Mouse (Mus musculus): ENCODE data around the gene Srgap2. TPM values are rescaled to one million over a fixed set of nuclear protein-coding genes. Genes with fewer than 3 reads are reported as not detected.

Gene Srgap2
- polyA plus RNA-seq, 1 experiment from 2014 or later: 16.9 TPM

- no peaks in the 10 kb centered on the region for H3K27me3 ChIP-seq
- H3K27ac ChIP-seq: no peak overlapping the region
- H3K4me2 ChIP-seq (replicated peaks): no peak overlapping the region
- no peak overlapping the region for H3K4me3 ChIP-seq
- no peaks in the 10 kb centered on the region for H3K9me3 ChIP-seq (replicated peaks)
- ATAC-seq (ENCODE audit: low FRiP score): no peak
- no peaks in the 10 kb centered on the region; the same call in 1 of the 2 replicates for H3K4me1 ChIP-seq
- no peak overlapping the region for H3K9ac ChIP-seq
- no peaks in the 10 kb centered on the region for H3K36me3 ChIP-seq
- 67% methylated on average over 4 of the region's 4 CpGs for WGBS
These were observed 106.5 kb downstream of the Srgap2 start for GRCm38 (mm10) chr1:131420660-131421059.

- H3K9me3 ChIP-seq (replicated peaks): no peaks in the 10 kb centered on the region
- no peaks in the 10 kb centered on the region for H3K36me3 ChIP-seq
- 68% methylated on average over 3 of the region's 3 CpGs for WGBS
- H3K27ac ChIP-seq: no peak overlapping the region
- ATAC-seq (ENCODE audit: low FRiP score): no peak
- no peak overlapping the region for H3K4me2 ChIP-seq (replicated peaks)
- no peaks in the 10 kb centered on the region for H3K27me3 ChIP-seq
- H3K4me1 ChIP-seq: no peaks in the 10 kb centered on the region; the same call in 1 of the 2 replicates
- H3K4me3 ChIP-seq: no peak overlapping the region
- H3K9ac ChIP-seq: no peak overlapping the region
These were observed 107.8 kb downstream of the Srgap2 start for GRCm38 (mm10) chr1:131419307-131419706.

- Histone ChIP-seq H3K9ac (no peak overlapping the region), H3K4me3 (no peak overlapping the region), H3K9me3 (replicated peaks) (no peaks in the 10 kb centered on the region), H3K4me1 (no peaks in the 10 kb centered on the region; the same call in 1 of the 2 replicates), H3K27me3 (no peaks in the 10 kb centered on the region), H3K27ac (peak overlapping the region; percentile 37; the same call in 1 of the 2 replicates), H3K4me2 (replicated peaks) (no peak overlapping the region), H3K36me3 (no peaks in the 10 kb centered on the region)
- WGBS: 74% methylated on average over 5 of the region's 5 CpGs
- no peak for ATAC-seq (ENCODE audit: low FRiP score)
These were observed 109.1 kb downstream of the Srgap2 start for GRCm38 (mm10) chr1:131417821-131418660.

GRCm38 (mm10) chr1:131417059-131417750, 109.9 kb downstream of the Srgap2 start:
- H3K9ac ChIP-seq: no peak overlapping the region
- no peak overlapping the region for H3K4me2 ChIP-seq (replicated peaks)
- H3K9me3 ChIP-seq (replicated peaks): no peaks in the 10 kb centered on the region
- 70% methylated on average over 5 of the region's 5 CpGs for WGBS
- no peaks in the 10 kb centered on the region for H3K36me3 ChIP-seq
- H3K27ac ChIP-seq: peak overlapping the region; percentile 14; the same call in 1 of the 2 replicates
- H3K4me1 ChIP-seq: no peaks in the 10 kb centered on the region; the same call in 1 of the 2 replicates
- H3K4me3 ChIP-seq: no peak overlapping the region
- H3K27me3 ChIP-seq: no peaks in the 10 kb centered on the region
- no peak for ATAC-seq (ENCODE audit: low FRiP score)

GRCm38 (mm10) chr1:131403567-131403966, 123.6 kb downstream of the Srgap2 start:
- WGBS: 77% methylated on average over 3 of the region's 3 CpGs
- no peak for ATAC-seq (ENCODE audit: low FRiP score)
- no peak overlapping the region for H3K4me2 ChIP-seq (replicated peaks)

GRCm38 (mm10) chr1:131400844-131401243, 126.3 kb downstream of the Srgap2 start:
- H3K27me3 ChIP-seq: no peaks in the 10 kb centered on the region
- H3K4me3 ChIP-seq: no peak overlapping the region
- 79% methylated on average over 3 of the region's 3 CpGs for WGBS
- H3K9me3 ChIP-seq (replicated peaks): no peaks in the 10 kb centered on the region
- no peak overlapping the region for H3K9ac ChIP-seq
- H3K36me3 ChIP-seq: no peaks in the 10 kb centered on the region
- ATAC-seq (ENCODE audit: low FRiP score): no peak
- no peak overlapping the region for H3K4me2 ChIP-seq (replicated peaks)
- H3K27ac ChIP-seq: no peak overlapping the region
- H3K4me1 ChIP-seq: no peaks in the 10 kb centered on the region

More at GRCm38 (mm10) chr1:131403567-131403966, 123.6 kb downstream of the Srgap2 start:
- H3K9me3 ChIP-seq (replicated peaks): no peaks in the 10 kb centered on the region
- H3K9ac ChIP-seq: no peak overlapping the region
- H3K27ac ChIP-seq: no peak overlapping the region
- H3K4me1 ChIP-seq: no peaks in the 10 kb centered on the region
- H3K36me3 ChIP-seq: no peaks in the 10 kb centered on the region
- H3K27me3 ChIP-seq: no peaks in the 10 kb centered on the region
- H3K4me3 ChIP-seq: no peak overlapping the region

- no peaks in the 10 kb centered on the region for H3K36me3 ChIP-seq
- H3K27ac ChIP-seq: no peak overlapping the region
- H3K4me3 ChIP-seq: no peak overlapping the region
- no peaks in the 10 kb centered on the region for H3K4me1 ChIP-seq
- no peak overlapping the region for H3K4me2 ChIP-seq (replicated peaks)
- H3K27me3 ChIP-seq: no peaks in the 10 kb centered on the region
- no peak for ATAC-seq (ENCODE audit: low FRiP score)
- no peak overlapping the region for H3K9ac ChIP-seq
- H3K9me3 ChIP-seq (replicated peaks): no peaks in the 10 kb centered on the region
These were observed 129.0 kb downstream of the Srgap2 start for GRCm38 (mm10) chr1:131398181-131398580.

- Histone ChIP-seq H3K9ac (no peak overlapping the region), H3K4me1 (peaks cover 6% of the 10 kb centered on the region), H3K9me3 (replicated peaks) (no peaks in the 10 kb centered on the region), H3K27ac (no peak overlapping the region), H3K4me3 (no peak overlapping the region), H3K36me3 (no peaks in the 10 kb centered on the region), H3K27me3 (no peaks in the 10 kb centered on the region), H3K4me2 (replicated peaks) (no peak overlapping the region)
- 74% methylated on average over 3 of the region's 3 CpGs for WGBS
- no peak for ATAC-seq (ENCODE audit: low FRiP score)
These were observed 142.7 kb downstream of the Srgap2 start for GRCm38 (mm10) chr1:131384406-131384805.

- Histone ChIP-seq H3K27ac (no peak overlapping the region), H3K9me3 (replicated peaks) (no peaks in the 10 kb centered on the region), H3K27me3 (no peaks in the 10 kb centered on the region), H3K9ac (no peak overlapping the region), H3K4me1 (peaks cover 15% of the 10 kb centered on the region), H3K4me2 (replicated peaks) (no peak overlapping the region), H3K36me3 (peaks cover 5% of the 10 kb centered on the region; the same call in 1 of the 2 replicates), H3K4me3 (no peak overlapping the region)
- no peak for ATAC-seq (ENCODE audit: low FRiP score)
- WGBS: 78% methylated on average over 2 of the region's 2 CpGs
These were observed 145.0 kb downstream of the Srgap2 start for GRCm38 (mm10) chr1:131382184-131382583.

GRCm38 (mm10) chr1:131380254-131380653, 146.9 kb downstream of the Srgap2 start:
- no peak for ATAC-seq (ENCODE audit: low FRiP score)
- H3K4me1 ChIP-seq: peaks cover 15% of the 10 kb centered on the region
- H3K27me3 ChIP-seq: no peaks in the 10 kb centered on the region
- H3K27ac ChIP-seq: no peak overlapping the region; the same call in 1 of the 2 replicates
- H3K36me3 ChIP-seq: peaks cover 5% of the 10 kb centered on the region; the same call in 1 of the 2 replicates
- 33% methylated on average over 1 of the region's 1 CpGs for WGBS
- H3K4me2 ChIP-seq (replicated peaks): no peak overlapping the region
- no peak overlapping the region for H3K9ac ChIP-seq
- H3K4me3 ChIP-seq: no peak overlapping the region
- H3K9me3 ChIP-seq (replicated peaks): no peaks in the 10 kb centered on the region

- Histone ChIP-seq H3K36me3 (peaks cover 5% of the 10 kb centered on the region; the same call in 1 of the 2 replicates), H3K4me1 (peaks cover 15% of the 10 kb centered on the region), H3K27me3 (no peaks in the 10 kb centered on the region), H3K9me3 (replicated peaks) (no peaks in the 10 kb centered on the region), H3K4me2 (replicated peaks) (no peak overlapping the region), H3K9ac (no peak overlapping the region), H3K27ac (no peak overlapping the region), H3K4me3 (no peak overlapping the region)
- 85% methylated on average over 1 of the region's 1 CpGs for WGBS
- ATAC-seq (ENCODE audit: low FRiP score): no peak
These were observed 148.2 kb downstream of the Srgap2 start for GRCm38 (mm10) chr1:131378914-131379474.

Measured in hindbrain, embryonic 12.5 days (tissue).